Mouse (Mus musculus) monocyte, adult 2 months (primary cell): ENCODE results near the gene Gm10803.

ENCODE experiments used
- DNase-seq, 2 experiments: peaks; one replicate each; pipeline ENCODE4 v3.0.0; 2022; ENCODE audit warnings: low spot score in 2 of 2, low read depth in 1 of 2

Gm10803 gene

GRCm38 (mm10) chr2:93591706-93592105 lies 31.3 kb downstream of the Gm10803 start:
- no peak for DNase-seq

- no peak for DNase-seq
Observed at GRCm38 (mm10) chr2:93592164-93592790, 31.9 kb downstream of the Gm10803 start.

- no peak for DNase-seq
Observed at GRCm38 (mm10) chr2:93593121-93593520, 32.8 kb downstream of the Gm10803 start.

- DNase-seq, result no peak
Observed at GRCm38 (mm10) chr2:93597145-93597544, 36.8 kb downstream of the Gm10803 start.

GRCm38 (mm10) chr2:93599731-93600130 lies 39.4 kb downstream of the Gm10803 start:
- no peak for DNase-seq

GRCm38 (mm10) chr2:93604601-93605285 lies 44.4 kb downstream of the Gm10803 start:
- no peak for DNase-seq

GRCm38 (mm10) chr2:93608800-93609199 lies 48.4 kb downstream of the Gm10803 start:
- DNase-seq, result no peak

- DNase-seq, result no peak
Observed at GRCm38 (mm10) chr2:93613020-93613419, 52.7 kb downstream of the Gm10803 start.
